Mouse (Mus musculus) spleen, adult 2 months (tissue): Measurements from ENCODE around the gene Mea1.

Source experiments
- CTCF ChIP-seq: fragments of 200-500 bp; IDR thresholded peaks from 2 replicates; pipeline ENCODE4 v1.5.1; 2011; ENCODE audit warnings: mild to moderate bottlenecking, inconsistent platforms; ENCODE audit not compliant: insufficient read depth, insufficient read length, insufficient replicate concordance; ENCODE audit errors: extremely low read depth
- POLR2A ChIP-seq: fragments of 200-500 bp; IDR thresholded peaks from 2 replicates; pipeline ENCODE4 v1.6.1; 2011; ENCODE audit warnings: low read depth, low read length, inconsistent platforms

DNA sequence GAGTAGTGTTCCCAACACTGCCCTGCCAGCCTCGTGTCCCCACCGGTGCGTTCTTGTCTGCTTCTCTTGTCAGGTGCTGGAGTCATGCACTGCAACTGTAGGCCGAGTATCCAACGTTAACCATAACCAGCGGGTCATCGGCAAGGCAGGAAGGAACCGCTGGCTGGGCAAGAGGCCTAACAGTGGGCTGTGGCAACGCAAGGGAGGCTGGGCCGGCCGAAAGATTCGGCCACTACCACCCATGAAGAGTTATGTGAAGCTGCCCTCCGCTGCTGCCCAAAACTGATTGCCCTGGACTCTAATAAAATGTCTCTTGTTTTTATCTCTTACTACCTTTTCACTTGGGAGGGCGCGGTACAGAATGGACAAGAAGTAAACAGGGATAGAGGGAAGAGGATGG lies 28.8 kb upstream of the Mea1 start:
- TF ChIP-seq POLR2A (no peak), CTCF (no peak)
